Mouse (Mus musculus) megakaryocyte, adult 5-6 weeks (primary cell): ENCODE measurements around the gene Tpcn2. TPM values are rescaled to one million over a fixed set of nuclear protein-coding genes. Genes with fewer than 3 reads are reported as not detected.

Experiments
- ATAC-seq: 2 replicates; pipeline ENCODE4 v1.8.0; 2016; ENCODE audit warnings: mild to moderate bottlenecking, inconsistent platforms; ENCODE audit not compliant: poor library complexity, severe bottlenecking
- total RNA-seq, 2 experiments: library from RNA; stranded (forward) in 1 of 2; stranded (reverse) in 1 of 2; fragments of 153-499, 151-499 nt in 1 of 2; fragments of 221-1000, 200-1000 nt in 1 of 2; gene quantifications; 2 replicates each; pipeline versions ENCODE4 v1.2.3 to v1.2.4; 2015 to 2017

Tpcn2 gene
- total RNA-seq, 2 experiments from 2014 or later, result 7.5 to 7.9 TPM

DNA sequence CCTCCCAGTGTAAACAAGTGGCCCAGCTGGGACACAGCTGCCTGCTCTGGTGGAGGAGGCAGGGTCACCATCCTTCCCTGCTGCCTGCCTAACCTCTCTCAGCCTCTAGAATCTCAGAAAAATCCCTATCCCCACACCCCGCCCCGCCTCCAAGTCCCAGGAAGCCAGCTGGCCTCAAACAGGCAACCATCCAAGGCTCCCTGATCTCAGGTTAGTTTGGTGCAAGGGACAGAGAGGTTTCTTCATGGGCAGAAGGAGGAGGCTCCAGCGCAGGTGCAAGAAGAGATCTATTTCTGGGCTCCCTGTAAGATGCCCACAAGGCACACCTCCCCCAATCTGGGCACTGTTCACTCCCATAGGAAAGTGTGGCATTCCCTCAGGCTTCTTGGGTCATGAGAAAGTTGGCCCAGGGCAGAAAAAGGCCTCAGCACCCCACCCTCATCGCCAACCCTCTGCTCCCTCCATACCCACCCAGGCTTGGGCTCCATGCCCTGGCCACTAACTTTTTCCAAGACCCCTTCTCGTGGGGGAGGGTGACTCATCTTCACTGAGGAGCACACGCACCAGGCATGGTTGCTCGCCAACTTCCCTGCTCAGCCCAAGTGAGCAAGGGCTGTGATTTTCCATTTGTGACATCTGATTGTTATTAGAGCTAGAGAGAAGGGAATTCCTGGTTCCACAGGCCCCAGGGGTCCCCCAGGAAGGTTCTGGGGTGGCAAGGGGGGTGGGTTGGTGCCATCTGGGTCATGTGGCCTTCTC lies 15.9 kb upstream of the Tpcn2 start:
- ATAC-seq, result no peak

DNA sequence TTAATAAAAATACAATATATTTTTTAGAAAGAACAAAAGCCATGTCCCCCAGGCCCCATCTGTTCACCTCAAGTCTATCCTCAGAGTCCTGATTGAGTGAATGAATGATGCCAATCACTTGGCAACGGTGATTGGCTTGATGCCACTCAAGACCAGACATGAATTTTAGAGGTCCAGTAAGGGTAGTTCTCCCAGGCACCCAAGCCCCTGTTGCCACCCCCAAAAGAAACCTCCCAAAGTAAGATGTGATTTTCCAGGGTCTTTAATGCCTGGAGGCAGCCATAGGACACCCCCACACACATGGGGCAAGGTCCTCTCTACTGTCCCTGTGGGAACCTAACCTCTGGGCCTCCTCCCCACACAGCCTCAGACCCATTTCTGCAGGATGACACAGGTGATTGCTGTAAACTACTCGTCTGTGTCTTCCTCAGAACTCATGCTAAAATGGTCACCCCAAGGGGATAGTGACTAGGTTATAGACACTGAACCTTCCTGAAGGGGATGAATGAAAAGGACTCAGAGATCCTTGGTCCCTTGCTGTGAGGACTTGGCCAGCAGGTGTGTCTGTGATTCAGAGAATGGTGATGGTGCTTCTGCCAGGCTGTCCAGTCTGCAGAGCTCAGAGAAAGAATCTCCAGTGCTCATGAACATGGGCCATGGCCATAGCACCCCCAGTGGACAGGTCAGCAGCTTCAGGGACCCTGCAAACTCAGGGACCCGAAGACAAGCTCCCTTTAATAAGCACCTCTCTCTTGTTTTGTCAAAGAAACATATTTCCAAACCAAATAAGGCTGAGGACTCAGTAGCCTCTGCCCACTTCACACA lies 15.1 kb upstream of the Tpcn2 start:
- ATAC-seq, result no peak

- no peak for ATAC-seq
Observed at GRCm38 (mm10) chr7:145293859-145294258, 10.0 kb upstream of the Tpcn2 start.

DNA sequence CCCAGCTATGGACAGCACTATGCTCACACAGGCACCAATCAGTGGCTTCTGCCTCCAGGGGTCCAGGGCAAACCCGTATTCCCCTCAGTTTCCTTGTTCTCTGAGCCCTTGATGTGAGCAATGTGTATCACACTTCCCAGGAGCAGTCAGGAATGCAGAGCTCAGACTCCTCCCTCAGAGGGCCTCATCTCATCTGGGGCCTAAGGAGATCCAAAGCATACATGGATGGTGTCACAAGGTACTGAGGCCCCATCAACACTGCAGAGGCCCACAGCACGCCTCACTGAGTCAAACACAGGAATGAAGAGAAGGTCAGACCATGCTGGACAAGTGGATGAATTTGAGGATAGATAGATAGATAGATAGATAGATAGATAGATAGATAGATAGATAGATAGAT lies 8.9 kb upstream of the Tpcn2 start:
- ATAC-seq, result no peak

GRCm38 (mm10) chr7:145291847-145292246 lies 8.0 kb upstream of the Tpcn2 start:
- no peak for ATAC-seq

DNA sequence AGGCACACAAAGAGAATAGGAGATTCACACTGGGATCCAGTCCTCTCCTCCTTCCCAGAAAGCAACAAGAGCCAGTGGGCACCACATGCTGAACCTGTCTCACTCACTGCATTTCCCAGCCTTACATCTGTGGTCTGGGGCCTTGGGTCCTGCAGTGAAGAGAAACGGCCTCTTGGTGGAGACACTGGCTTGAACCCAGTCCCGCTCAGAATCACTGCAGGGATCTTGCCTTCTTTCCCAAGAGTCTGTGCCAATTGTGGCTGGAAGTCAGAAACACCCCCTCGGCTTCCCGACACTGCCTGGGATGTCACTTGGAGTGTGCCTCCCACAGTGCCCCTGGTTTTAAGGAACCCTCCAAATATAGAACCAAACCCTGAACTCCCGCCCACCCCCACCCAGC lies 5.5 kb upstream of the Tpcn2 start:
- no peak for ATAC-seq

- no peak for ATAC-seq
Observed at GRCm38 (mm10) chr7:145287410-145287809, 3.6 kb upstream of the Tpcn2 start.

DNA sequence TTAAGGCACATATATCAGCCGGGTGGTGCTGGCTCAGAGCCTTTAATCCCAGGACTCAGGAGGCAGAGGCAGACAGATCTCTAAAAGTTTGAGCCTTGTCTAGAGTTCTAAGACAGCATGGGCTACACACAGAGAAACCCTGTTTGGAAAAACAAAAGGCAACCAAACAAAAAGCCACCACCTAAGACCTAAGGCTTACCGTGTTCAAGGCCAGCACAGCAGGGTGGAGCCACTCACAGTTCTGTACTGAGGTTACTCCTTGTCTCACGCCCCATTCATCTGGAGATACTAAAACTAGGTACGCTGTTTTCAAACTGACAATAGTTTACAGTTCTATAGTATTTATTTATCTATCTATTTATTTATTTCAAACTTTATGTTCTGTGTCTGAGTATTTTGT lies 1.7 kb upstream of the Tpcn2 start:
- no peak for ATAC-seq

- ATAC-seq, result no peak
Observed at GRCm38 (mm10) chr7:145284293-145284692, 482 bp upstream of the Tpcn2 start.

DNA sequence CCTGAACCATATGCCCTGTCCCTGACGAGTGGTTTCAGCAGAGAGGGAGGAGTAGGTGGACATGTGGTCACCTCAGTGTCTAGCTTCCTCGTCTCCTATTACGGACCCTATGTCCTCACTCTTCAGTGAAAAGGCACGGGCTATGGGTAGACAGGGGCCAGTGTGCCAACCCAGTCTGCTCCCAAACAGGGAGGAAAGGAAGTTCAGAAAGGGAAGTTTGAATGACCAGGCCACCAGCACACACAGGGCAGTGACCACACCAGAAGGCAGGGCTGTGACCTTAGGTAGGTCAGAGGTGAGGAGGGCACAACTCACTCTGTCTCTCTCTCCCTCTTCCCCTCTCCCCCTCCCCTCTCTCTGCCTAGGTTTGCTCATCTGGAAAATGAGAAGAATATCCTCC lies 770 bp downstream of the Tpcn2 start:
- ATAC-seq, result peak; percentile 67

GRCm38 (mm10) chr7:145281396-145281795 lies 2.4 kb downstream of the Tpcn2 start:
- ATAC-seq, result no peak

DNA sequence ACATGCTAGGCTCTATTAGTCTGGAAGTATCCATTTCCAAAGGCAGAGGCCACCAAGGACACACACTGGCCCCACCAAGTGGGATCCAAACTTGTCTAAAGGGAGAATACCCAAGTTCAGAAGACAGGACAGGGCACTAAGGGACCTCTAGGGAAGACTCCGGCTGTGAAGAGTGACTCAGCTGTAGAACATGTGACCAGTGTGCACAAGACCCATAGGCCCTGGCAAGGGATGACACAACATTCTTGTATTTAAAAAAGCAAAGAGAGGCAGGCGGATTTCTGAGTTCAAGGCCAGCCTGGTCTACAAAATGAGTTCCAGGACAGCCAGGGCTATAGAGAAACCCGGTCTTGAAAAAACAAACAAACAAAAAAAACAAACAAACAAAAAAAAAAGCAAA lies 8.3 kb downstream of the Tpcn2 start:
- no peak for ATAC-seq

GRCm38 (mm10) chr7:145270955-145271354 lies 12.9 kb downstream of the Tpcn2 start:
- ATAC-seq, result peak; percentile 65

GRCm38 (mm10) chr7:145268890-145269289 lies 14.9 kb downstream of the Tpcn2 start:
- no peak for ATAC-seq

- ATAC-seq, result no peak
Observed at GRCm38 (mm10) chr7:145266011-145266410, 17.8 kb downstream of the Tpcn2 start.

DNA sequence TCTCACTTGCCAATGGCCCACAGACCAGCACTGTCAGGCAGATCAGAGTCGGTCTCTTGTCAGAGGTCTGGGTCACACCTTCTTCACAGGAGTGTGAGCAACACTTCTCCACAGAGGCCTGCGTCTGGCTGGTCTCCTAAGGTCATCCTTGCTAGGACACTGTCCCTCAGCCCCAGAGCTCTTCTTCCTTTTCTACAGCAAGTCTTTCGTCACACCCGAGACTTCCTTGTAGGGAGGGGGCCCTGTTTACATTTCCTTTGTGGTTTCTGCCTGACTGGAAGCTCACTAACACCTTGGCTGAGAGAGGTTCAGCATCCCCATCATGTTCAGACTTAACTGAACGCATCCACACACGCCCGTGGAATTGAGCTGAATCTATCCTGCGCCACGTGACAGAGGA lies 19.6 kb downstream of the Tpcn2 start:
- peak; percentile 83 for ATAC-seq

DNA sequence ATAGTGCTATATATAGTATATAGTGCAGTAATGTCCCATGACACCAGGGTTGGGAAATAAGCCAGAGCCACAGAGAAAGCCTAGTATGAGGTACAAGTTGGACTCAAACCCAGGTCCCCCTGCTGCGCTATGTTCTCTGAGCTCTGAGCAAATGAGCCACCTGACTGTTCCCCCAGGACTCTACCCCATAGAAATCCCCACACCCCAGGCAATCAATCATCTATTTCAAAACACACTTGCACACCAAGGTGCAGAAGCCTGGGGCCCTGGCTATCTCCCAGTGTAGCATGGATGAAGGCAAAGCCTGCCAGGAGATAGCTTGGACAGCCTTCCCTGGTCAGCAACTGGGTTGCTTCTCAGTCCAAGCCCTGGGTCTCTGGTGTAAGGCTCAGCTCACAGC lies 27.7 kb downstream of the Tpcn2 start:
- no peak for ATAC-seq

DNA sequence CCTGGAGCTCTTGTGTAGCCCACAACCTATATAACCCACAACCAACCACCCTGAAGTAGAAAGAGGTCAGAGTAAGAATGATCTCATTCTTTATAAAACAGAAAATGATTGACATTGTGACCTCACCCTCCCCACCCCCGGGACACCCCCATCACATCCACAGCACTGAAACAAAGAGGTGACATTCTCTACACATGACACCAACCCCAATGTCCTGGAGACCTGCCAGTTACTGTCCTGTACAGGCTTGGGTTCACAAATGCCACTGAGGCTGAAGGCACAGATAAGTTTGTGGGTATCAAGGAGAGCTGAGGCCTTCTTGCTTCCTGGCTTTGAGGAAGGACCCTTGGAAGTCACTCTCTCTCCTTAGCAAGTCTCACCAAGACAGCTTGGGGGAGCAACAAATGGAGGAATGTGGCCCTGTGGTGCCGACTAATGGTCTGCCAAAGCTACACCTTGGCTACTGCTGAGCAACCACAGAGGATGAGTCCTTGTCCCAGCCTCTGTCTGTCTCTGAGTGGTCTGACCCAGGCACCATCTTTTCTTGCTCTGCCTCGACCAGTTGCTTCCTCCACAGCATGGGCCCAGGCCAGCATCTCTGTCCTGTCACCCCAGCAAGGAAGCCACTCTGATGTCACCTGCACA lies 29.7 kb downstream of the Tpcn2 start:
- ATAC-seq, result no peak

DNA sequence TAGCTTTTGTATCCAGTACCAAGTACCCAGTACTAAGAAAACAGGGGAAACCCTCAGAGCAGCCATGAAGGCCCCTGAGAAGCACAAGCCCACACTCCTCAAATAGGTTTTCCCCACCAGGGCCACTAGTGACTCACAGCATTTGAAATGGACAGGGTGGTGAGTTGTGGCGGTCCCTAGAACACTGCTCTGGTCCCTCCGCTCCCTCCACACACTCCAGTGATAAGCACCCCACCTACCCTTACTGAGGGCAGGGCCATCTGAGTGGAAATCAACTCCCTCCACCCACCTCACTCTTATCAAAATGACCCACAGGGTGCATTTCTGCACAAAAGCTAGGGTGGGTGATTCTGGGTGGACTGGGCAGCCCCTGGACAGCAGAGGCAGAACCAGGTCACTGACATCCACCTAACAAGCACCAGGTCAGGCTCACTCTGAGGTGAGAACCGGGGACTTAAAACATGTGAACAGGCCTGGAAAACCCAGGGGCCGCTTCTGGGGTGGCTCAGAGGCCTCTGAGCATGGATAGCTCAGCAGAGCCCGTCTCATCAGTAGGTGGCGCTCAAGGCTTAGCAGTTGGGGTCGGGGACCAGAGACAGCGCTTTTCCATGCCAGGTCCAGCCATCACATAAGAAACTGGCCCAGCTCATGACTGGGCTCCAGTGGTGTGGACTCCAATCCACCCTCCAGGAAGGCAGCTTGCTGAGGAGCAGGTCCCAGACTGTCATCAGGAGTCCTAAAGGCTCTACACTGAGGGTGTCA lies 30.9 kb downstream of the Tpcn2 start:
- ATAC-seq, result peak; percentile 83

DNA sequence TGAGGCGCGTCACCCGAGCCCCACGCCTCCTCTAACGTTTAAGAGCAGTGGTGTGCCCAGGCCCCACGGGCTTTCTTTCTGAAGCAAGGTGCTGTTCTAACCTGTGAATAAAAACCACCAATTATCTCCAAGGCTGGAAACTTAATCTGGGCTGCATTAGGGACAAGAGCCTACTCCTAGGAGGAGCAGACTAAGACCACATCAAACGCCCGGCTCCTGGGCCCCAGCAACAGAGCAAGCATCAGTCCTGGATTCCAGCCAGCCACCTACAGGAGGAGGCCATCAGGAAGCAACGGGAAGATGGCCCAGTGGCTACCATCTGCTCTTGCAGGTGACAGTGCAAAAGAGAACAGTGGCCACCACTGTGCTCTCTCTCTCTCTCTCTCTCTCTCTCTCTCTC lies 33.6 kb downstream of the Tpcn2 start:
- no peak for ATAC-seq

DNA sequence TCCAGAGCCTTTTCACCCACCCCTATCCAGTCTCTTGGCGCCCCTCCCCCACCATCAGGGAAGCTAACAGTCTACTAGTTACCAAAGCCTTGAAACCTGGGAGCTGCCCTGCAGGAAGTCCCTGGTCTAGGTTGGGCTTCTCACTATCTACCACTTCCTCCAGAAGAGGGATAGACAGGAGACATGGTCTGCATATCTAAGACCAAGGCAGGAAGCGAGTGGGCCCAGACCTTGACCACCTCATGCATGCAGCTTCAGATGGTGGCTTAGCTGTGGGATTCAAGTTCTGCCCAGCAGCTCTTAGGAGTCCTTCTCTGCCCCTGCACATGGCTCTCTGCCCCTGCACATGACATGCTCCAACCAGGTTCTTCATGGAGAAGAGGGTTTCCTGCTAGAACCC lies 34.9 kb downstream of the Tpcn2 start:
- no peak for ATAC-seq
